Mouse (Mus musculus) E14TG2a.4 (cell line): ENCODE results near the gene Fmnl2.

ENCODE experiments used
- CTCF ChIP-seq: conservative IDR thresholded peaks from 2 replicates; pipeline ENCODE4 v1.5.1; 2014; ENCODE audit warnings: low read length
- NANOG ChIP-seq: IDR thresholded peaks from 2 replicates; pipeline ENCODE4 v1.6.1; 2014; ENCODE audit warnings: borderline replicate concordance, low read length, mixed read lengths
- POU5F1 ChIP-seq: IDR thresholded peaks from 2 replicates; pipeline ENCODE4 v1.6.1; 2014; ENCODE audit warnings: low read length, borderline replicate concordance

GRCm38 (mm10) chr2:53095031-53095430, 237.4 kb downstream of the Fmnl2 start:
- no peak for TF ChIP-seq CTCF
- TF ChIP-seq POU5F1, result no peak
- no peak for TF ChIP-seq NANOG
